Mouse (Mus musculus) cortical plate, adult 2 months (tissue): Measurements from ENCODE around the gene Pced1b. TPM values are rescaled to one million over a fixed set of nuclear protein-coding genes. Genes with fewer than 3 reads are reported as not detected.
"Not testable (repeated sequence)": the region's sequence is repeated elsewhere in the genome, so short reads cannot be mapped to it uniquely, and the experiment has no call there.

Experiments
- H3K27ac ChIP-seq: fragments of 200-500 bp; 2 replicates; pipeline ENCODE4 v1.5.1; 2012; ENCODE audit warnings: low read length, control low read depth, inconsistent platforms; ENCODE audit not compliant: insufficient read depth
- H3K4me1 ChIP-seq: fragments of 200-500 bp; 2 replicates; pipeline ENCODE4 v1.6.1; 2011; ENCODE audit warnings: low read length; ENCODE audit not compliant: control insufficient read depth, insufficient read depth
- H3K4me3 ChIP-seq: fragments of 200-500 bp; 2 replicates; pipeline ENCODE4 v1.5.1; 2011; ENCODE audit warnings: mild to moderate bottlenecking, low read length, control low read depth; ENCODE audit not compliant: insufficient read depth
- CTCF ChIP-seq: fragments of 200-500 bp; IDR thresholded peaks from 2 replicates; pipeline ENCODE4 v1.5.1; 2011; ENCODE audit warnings: mild to moderate bottlenecking, control low read depth, low read length; ENCODE audit not compliant: insufficient read depth; ENCODE audit errors: extremely low read depth
- POLR2A ChIP-seq: fragments of 200-500 bp; IDR thresholded peaks from 2 replicates; pipeline ENCODE4 v1.6.1; 2011; ENCODE audit warnings: mild to moderate bottlenecking, low read length, control low read depth; ENCODE audit not compliant: insufficient read depth; ENCODE audit errors: extremely low read depth
- polyA plus RNA-seq: library from polyadenylated mRNA; depleted of rRNA; stranded (reverse); fragments of >200 nt; gene quantifications from 2 replicates; pipeline ENCODE4 v1.2.3, GENCODE M21; 2012

Pced1b gene
- polyA plus RNA-seq, 1 experiment = 9.9 TPM

GRCm38 (mm10) chr15:97346897-97347296, 100.0 kb downstream of the Pced1b start:
- TF ChIP-seq POLR2A (no peak), CTCF (no peak)
- H3K4me1 ChIP-seq = peaks cover 1% of the 10 kb centered on the region

GRCm38 (mm10) chr15:97348566-97349315, 101.8 kb downstream of the Pced1b start:
- Histone ChIP-seq H3K4me3 (no peak overlapping the region), H3K27ac (no peak overlapping the region), H3K4me1 (no peaks in the 10 kb centered on the region; the same call in 1 of the 2 replicates)
- TF ChIP-seq CTCF (no peak), POLR2A (no peak)

More at GRCm38 (mm10) chr15:97346897-97347296, 100.0 kb downstream of the Pced1b start:
- no peak overlapping the region for H3K27ac ChIP-seq
- H3K4me3 ChIP-seq = no peak overlapping the region

GRCm38 (mm10) chr15:97350528-97350927, 103.6 kb downstream of the Pced1b start:
- TF ChIP-seq POLR2A = no peak
- TF ChIP-seq CTCF = no peak
- Histone ChIP-seq H3K4me3 (no peak overlapping the region), H3K27ac (no peak overlapping the region), H3K4me1 (no peaks in the 10 kb centered on the region; the same call in 1 of the 2 replicates)

- TF ChIP-seq POLR2A = no peak
- no peak for TF ChIP-seq CTCF
- no peaks in the 10 kb centered on the region; the same call in 1 of the 2 replicates for H3K4me1 ChIP-seq
- H3K27ac ChIP-seq = no peak overlapping the region
- H3K4me3 ChIP-seq = no peak overlapping the region
Observed at GRCm38 (mm10) chr15:97351016-97351415, 104.1 kb downstream of the Pced1b start.

- TF ChIP-seq CTCF (no peak), POLR2A (no peak)
- Histone ChIP-seq H3K4me1 (no peaks in the 10 kb centered on the region), H3K27ac (no peak overlapping the region), H3K4me3 (no peak overlapping the region)
Observed at GRCm38 (mm10) chr15:97351681-97352080, 104.8 kb downstream of the Pced1b start.

- TF ChIP-seq CTCF = no peak
- TF ChIP-seq POLR2A = no peak
- no peak overlapping the region for H3K27ac ChIP-seq
- no peaks in the 10 kb centered on the region for H3K4me1 ChIP-seq
- no peak overlapping the region for H3K4me3 ChIP-seq
Observed at GRCm38 (mm10) chr15:97355676-97356303, 108.9 kb downstream of the Pced1b start.

GRCm38 (mm10) chr15:97357016-97357415, 110.1 kb downstream of the Pced1b start:
- TF ChIP-seq POLR2A (no peak), CTCF (no peak)
- no peaks in the 10 kb centered on the region for H3K4me1 ChIP-seq
- no peak overlapping the region for H3K27ac ChIP-seq
- H3K4me3 ChIP-seq = no peak overlapping the region

- TF ChIP-seq CTCF = no peak
- TF ChIP-seq POLR2A = no peak
- no peaks in the 10 kb centered on the region for H3K4me1 ChIP-seq
- H3K4me3 ChIP-seq = no peak overlapping the region
- H3K27ac ChIP-seq = no peak overlapping the region
Observed at GRCm38 (mm10) chr15:97360842-97361770, 114.2 kb downstream of the Pced1b start.

- no peak overlapping the region for H3K27ac ChIP-seq
- TF ChIP-seq CTCF = no peak
- TF ChIP-seq POLR2A = no peak
- H3K4me1 ChIP-seq = no peaks in the 10 kb centered on the region
- H3K4me3 ChIP-seq = no peak overlapping the region
Observed at GRCm38 (mm10) chr15:97361771-97362171, 114.9 kb downstream of the Pced1b start.

- H3K4me3 ChIP-seq, H3K27ac ChIP-seq, H3K4me1 ChIP-seq: not testable (repeated sequence)
Observed at GRCm38 (mm10) chr15:97364271-97364670, 117.4 kb downstream of the Pced1b start.
